Mouse (Mus musculus) hindbrain, embryonic 14.5 days (tissue): ENCODE measurements at regions not wholly inside any gene's neighbourhood (a gene's known extent, or its start where the extent isn't known, plus 50 kb on each side); places are given as distances from the start of the nearest gene placed in this dataset.

Experiments
- ATAC-seq: fragments of 200-750 bp; cut with Nextera tagmentation; 2 replicates; pipeline ENCODE4 v1.8.0; 2017; ENCODE audit warnings: moderate number of reproducible peaks, mild to moderate bottlenecking, moderate TSS enrichment, moderate library complexity; ENCODE audit not compliant: low FRiP score
- DNase-seq: peaks from one replicate; pipeline ENCODE4 v3.0.0-alpha.2; 2015; ENCODE audit warnings: low spot score
- H3K27ac ChIP-seq: fragments of 300-500 bp; sonication (generic); 2 replicates; pipeline ENCODE4 v1.5.1; 2014; ENCODE audit warnings: mild to moderate bottlenecking, moderate library complexity
- H3K27me3 ChIP-seq: fragments of 300-500 bp; sonication (generic); 2 replicates; pipeline ENCODE4 v1.6.1; 2014; ENCODE audit warnings: mild to moderate bottlenecking, low read length, mixed read lengths; ENCODE audit not compliant: control insufficient read depth, insufficient read depth
- H3K36me3 ChIP-seq: fragments of 300-500 bp; sonication (generic); replicated peaks from 2 replicates; pipeline ENCODE4 v1.6.1; 2014; ENCODE audit not compliant: control insufficient read depth, insufficient read depth
- H3K4me1 ChIP-seq: fragments of 300-500 bp; sonication (generic); replicated peaks from 2 replicates; pipeline ENCODE4 v1.6.1; 2014; ENCODE audit warnings: antibody characterized with exemption, low read length, mixed read lengths; ENCODE audit not compliant: control insufficient read depth, insufficient read depth
- H3K4me2 ChIP-seq: fragments of 300-500 bp; sonication (generic); replicated peaks from 2 replicates; pipeline ENCODE4 v1.6.1; 2014; ENCODE audit warnings: mild to moderate bottlenecking, moderate library complexity
- H3K4me3 ChIP-seq: fragments of 300-500 bp; sonication (generic); replicated peaks from 2 replicates; pipeline ENCODE4 v1.5.1; 2014; ENCODE audit warnings: mild to moderate bottlenecking, low read length
- H3K9ac ChIP-seq: fragments of 300-500 bp; sonication (generic); 2 replicates; pipeline ENCODE4 v1.6.1; 2014
- H3K9me3 ChIP-seq: fragments of 300-500 bp; sonication (generic); 2 replicates; pipeline ENCODE4 v1.6.1; 2016; ENCODE audit warnings: low read length; ENCODE audit not compliant: control insufficient read depth
- WGBS: fragments of 180-500 bp; shearing (Covaris S2); extraction: QIAGEN DNeasy Blood & Tissue Kit; methylation state at CpG from one replicate; pipeline ENCODE4 v1.1.7; 2014; 5-methylcytosine and 5-hydroxymethylcytosine counted together

GRCm38 (mm10) chr16:27507212-27507611 is 118.5 kb downstream of the Ccdc50 start:
- DNase-seq (no peak), ATAC-seq (no peak)
- Histone ChIP-seq H3K4me3 (no peak overlapping the region), H3K9me3 (no peaks in the 10 kb centered on the region), H3K27ac (no peak overlapping the region), H3K27me3 (no peaks in the 10 kb centered on the region), H3K36me3 (no peaks in the 10 kb centered on the region), H3K4me2 (no peak overlapping the region), H3K4me1 (no peaks in the 10 kb centered on the region), H3K9ac (no peak overlapping the region)
- WGBS = 67% methylated on average over 1 of the region's 1 CpGs

- no peaks in the 10 kb centered on the region for H3K9me3 ChIP-seq
- H3K4me3 ChIP-seq = no peak overlapping the region
- no peaks in the 10 kb centered on the region for H3K36me3 ChIP-seq
- peaks cover 11% of the 10 kb centered on the region; the same call in 1 of the 2 replicates for H3K4me1 ChIP-seq
- 8% methylated on average over 8 of the region's 8 CpGs for WGBS
- peak; percentile 78 for DNase-seq
- H3K4me2 ChIP-seq = peak overlapping the region; percentile 35
- peak overlapping the region; percentile 39; the same call in 1 of the 2 replicates for H3K9ac ChIP-seq
- H3K27me3 ChIP-seq = no peaks in the 10 kb centered on the region
- H3K27ac ChIP-seq = peak overlapping the region; percentile 81
- ATAC-seq = peak; percentile 95
These were observed 135.0 kb downstream of the Ccdc50 start for GRCm38 (mm10) chr16:27523527-27524121.

GRCm38 (mm10) chr16:27526669-27527068 is 138.0 kb downstream of the Ccdc50 start:
- Histone ChIP-seq H3K27me3 (no peaks in the 10 kb centered on the region), H3K4me2 (no peak overlapping the region), H3K4me1 (peaks cover 11% of the 10 kb centered on the region; the same call in 1 of the 2 replicates), H3K9me3 (no peaks in the 10 kb centered on the region), H3K9ac (no peak overlapping the region), H3K4me3 (no peak overlapping the region), H3K27ac (no peak overlapping the region), H3K36me3 (no peaks in the 10 kb centered on the region)
- WGBS = 44% methylated on average over 1 of the region's 1 CpGs
- ATAC-seq = no peak
- DNase-seq = no peak

- H3K27ac ChIP-seq = no peak overlapping the region
- DNase-seq = no peak
- H3K4me3 ChIP-seq = no peak overlapping the region
- H3K36me3 ChIP-seq = no peaks in the 10 kb centered on the region
- H3K27me3 ChIP-seq = no peaks in the 10 kb centered on the region
- no peaks in the 10 kb centered on the region for H3K9me3 ChIP-seq
- ATAC-seq = no peak
- 90% methylated on average over 4 of the region's 4 CpGs for WGBS
- H3K4me2 ChIP-seq = no peak overlapping the region
- no peak overlapping the region for H3K9ac ChIP-seq
- H3K4me1 ChIP-seq = no peaks in the 10 kb centered on the region
These were observed 142.0 kb downstream of the Ccdc50 start for GRCm38 (mm10) chr16:27530634-27531033.
